Mouse (Mus musculus) kidney, adult 9 months (tissue): Measurements from ENCODE around the gene Yeats2.

Experiments used
- DNase-seq: peaks from one replicate; pipeline ENCODE4 v3.0.0; 2022

Gene Yeats2

GRCm38 (mm10) chr16:20192043-20192442 lies 51.2 kb downstream of the Yeats2 start:
- DNase-seq: no peak

DNA sequence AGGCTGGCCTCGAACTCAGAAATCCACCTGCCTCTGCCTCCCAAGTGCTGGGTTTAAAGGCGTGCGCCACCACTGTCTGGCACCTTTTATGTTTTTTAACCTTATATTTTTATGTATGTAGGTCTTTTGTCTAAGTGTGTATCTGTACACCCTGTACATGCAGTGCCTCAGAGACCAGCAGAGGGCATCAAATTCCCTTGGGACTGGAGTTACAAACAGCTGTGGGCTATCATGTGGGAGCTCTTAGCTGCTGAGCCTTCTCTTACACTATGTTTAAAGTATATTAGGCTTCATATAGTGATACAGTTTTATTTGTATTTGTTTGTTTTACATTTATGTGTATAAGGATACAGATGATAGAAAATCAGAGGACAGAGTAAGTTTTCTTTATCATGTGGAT lies 54.7 kb downstream of the Yeats2 start:
- peak; percentile 36 for DNase-seq

DNA sequence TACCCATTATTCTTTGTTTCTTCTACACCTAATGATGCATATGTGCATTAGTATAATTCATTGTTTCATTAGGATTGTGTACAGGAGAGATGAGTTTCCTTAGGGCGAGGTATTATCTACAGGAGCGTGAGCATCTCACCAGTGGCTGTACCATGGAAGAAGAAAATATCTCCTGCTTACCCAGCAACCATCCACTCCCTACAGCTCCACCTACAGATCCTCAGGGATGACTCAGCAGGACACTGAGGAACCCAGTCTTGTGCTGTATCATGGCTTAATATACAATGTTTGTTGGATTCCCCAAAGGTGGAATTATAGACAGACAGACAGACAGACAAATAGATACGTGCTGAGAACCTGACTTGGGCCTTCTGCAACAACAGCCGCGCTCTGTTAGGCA lies 56.1 kb downstream of the Yeats2 start:
- no peak for DNase-seq

GRCm38 (mm10) chr16:20199501-20200201 lies 58.8 kb downstream of the Yeats2 start:
- DNase-seq: no peak

- DNase-seq: peak; percentile 61
Observed at GRCm38 (mm10) chr16:20213591-20214226, 72.8 kb downstream of the Yeats2 start.

- no peak for DNase-seq
Observed at GRCm38 (mm10) chr16:20222726-20223125, 81.9 kb downstream of the Yeats2 start.

DNA sequence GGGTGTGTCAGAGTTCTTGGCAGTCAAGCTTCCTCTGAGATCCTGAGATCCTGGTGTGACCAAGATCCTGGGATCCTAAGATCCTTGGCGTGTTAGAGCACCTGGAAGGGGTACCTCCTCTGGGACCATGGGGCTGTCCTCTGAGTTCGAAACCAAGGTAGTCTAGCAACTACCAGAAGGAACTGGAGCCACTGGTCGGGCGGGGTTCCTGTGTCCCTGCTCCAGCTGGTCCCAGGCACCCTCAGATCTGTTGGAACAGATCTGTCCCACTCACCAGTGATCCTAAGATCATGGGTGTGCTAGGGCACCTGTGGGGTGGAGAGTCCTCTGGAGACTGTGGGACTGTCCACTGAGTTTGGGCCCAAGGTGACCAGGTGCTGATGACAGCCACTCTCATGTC lies 85.8 kb downstream of the Yeats2 start:
- no peak for DNase-seq

GRCm38 (mm10) chr16:20227504-20227903 lies 86.6 kb downstream of the Yeats2 start:
- DNase-seq: no peak

GRCm38 (mm10) chr16:20228167-20228566 lies 87.3 kb downstream of the Yeats2 start:
- no peak for DNase-seq

GRCm38 (mm10) chr16:20234406-20234805 lies 93.5 kb downstream of the Yeats2 start:
- DNase-seq: no peak

DNA sequence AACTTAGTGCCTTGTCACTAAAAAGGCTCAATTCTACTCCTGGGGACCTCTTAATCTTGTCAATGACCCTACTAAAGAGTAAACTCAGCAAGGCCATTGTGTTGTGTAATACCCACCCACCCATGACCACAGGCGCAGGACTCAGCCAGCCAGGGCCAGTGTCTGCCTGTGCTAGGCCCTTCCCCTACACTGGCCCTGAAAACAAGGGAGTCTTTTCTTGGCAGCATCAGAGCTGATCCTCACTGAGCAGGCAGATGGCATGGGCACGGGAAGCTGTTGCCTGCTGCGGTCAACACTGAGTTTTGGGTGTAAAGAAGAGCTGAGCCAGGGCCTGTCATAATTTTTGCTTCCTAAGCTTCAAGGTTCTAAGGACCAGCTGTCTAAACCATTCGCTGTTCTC lies 96.6 kb downstream of the Yeats2 start:
- DNase-seq: peak; percentile 32

DNA sequence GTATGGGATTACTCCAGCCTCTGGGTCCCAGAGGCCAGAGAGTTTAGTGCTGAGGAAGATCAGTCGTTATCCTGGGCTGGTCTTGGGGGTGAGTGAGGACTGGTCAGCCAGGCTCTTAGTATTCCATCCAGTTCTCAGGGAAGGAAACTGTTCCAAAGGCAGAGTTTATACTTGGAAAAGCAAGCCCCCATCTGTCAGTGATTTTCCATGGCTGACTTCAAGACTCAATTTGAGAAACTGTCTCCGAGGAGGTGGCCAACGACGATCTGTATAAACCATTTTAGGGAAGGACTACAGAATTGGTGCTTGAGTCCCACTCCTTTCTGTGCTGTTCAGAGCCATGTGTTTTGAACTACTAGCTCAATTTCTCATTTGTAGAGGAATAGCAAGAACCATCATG lies 97.8 kb downstream of the Yeats2 start:
- DNase-seq: no peak

DNA sequence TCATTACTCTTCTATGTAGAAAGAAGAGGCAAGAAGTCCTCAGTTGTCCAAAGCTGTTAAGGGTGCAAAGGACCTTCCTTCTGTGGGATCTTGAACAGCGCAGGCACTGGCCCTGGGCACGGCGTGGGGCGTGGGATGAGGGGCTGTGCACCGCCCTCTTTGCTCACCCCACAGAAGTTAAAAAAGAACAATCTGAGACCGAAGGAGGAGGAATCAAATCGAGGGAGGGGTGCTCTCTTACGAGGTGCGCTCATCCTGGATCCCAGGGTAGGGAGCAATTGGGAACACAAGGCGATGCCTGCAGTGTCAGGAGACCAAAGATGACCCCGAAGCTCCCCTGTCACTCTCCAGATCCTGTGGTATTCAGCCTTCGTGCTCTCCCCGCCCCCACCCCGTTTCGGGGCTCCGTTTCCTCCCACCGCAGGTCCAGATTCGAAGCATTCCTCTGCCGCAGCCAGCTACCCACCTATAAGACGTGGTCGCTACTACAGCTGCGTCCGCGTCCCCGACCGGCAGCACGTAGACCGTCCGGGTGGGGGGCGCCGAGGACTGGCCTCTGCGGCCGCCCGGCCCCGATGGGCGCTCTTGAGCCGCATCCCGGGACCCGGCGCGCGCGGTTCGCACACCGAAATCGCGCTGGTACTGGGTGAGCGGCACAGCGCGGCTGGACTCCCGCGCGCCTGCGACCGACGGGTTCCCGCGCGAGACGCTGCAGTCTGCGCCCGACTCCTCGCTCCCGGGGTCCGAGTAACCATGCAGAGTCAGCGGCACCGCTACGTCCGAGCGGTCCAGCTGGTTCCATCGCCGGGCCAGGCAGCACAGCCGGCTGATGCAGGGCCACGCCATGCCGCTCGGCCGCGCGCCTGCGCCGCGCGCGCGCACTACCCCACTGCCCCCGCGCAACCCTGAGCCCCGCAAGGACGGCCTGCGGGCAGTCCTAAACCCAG lies 99.9 kb downstream of the Yeats2 start, which contains the start of gene Map6d1:
Gene Map6d1, minus strand, starts transcription at position 891 of the 947 bp plus-strand sequence.
- DNase-seq: no peak

- no peak for DNase-seq
Observed at GRCm38 (mm10) chr16:20247103-20247502, 106.2 kb downstream of the Yeats2 start.

- no peak for DNase-seq
Observed at GRCm38 (mm10) chr16:20248442-20249174, 107.7 kb downstream of the Yeats2 start.

GRCm38 (mm10) chr16:20257926-20258325 lies 117.1 kb downstream of the Yeats2 start:
- no peak for DNase-seq

GRCm38 (mm10) chr16:20265089-20265488 lies 124.2 kb downstream of the Yeats2 start:
- no peak for DNase-seq

DNA sequence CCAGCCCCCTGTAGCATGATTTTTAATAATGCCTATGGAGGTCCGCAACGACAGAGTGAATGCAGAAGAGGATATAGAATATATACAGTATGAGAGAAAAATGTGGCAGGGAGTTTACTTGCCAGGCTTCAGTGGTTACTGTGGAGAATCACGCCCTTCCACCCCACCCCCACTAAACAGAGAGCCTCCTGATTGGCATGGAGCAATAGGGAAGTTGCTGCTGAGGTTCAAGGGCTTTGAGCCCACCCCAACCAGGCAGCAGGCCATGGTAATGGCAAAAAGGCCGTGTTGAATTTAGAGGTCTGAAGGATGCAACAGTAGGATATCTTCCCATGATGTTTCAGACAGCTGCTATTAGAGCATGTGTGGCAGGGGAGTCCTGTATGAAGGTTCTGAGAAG lies 130.5 kb downstream of the Yeats2 start:
- DNase-seq: no peak

DNA sequence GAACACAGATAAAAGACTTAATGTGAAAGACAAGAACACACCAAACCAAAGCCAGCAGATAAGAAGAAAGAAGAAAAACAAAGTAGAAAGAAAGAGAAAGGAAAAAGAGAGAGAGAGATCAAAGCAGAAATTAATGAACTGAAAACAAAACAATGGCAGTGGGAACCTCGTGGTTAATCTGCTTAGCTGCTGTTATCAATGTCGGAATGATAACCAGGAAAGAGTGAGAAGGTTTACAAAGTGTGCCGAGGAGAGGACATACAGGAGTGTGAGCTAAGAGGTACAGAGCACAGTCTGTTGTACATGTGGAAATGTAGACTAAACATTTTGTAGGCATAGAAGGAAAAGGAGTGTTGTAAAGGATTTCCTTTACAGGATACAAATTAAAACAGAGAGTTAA lies 132.1 kb downstream of the Yeats2 start:
- no peak for DNase-seq

- no peak for DNase-seq
Observed at GRCm38 (mm10) chr16:20279395-20279794, 138.5 kb downstream of the Yeats2 start.

GRCm38 (mm10) chr16:20280238-20280637 lies 139.4 kb downstream of the Yeats2 start:
- no peak for DNase-seq
